Mouse (Mus musculus) left cerebral cortex, postnatal 25 days (tissue): ENCODE measurements around the gene Limk1. TPM values are rescaled to one million over a fixed set of nuclear protein-coding genes. Genes with fewer than 3 reads are reported as not detected.

ENCODE experiments used
- DNase-seq, 2 experiments: peaks; one replicate each; pipeline ENCODE4 v3.0.0; 2022; ENCODE audit warnings: low spot score in 2 of 2, mixed read lengths in 1 of 2
- intact Hi-C: fragments of 180-260 bp; cut with DNase I; formaldehyde crosslinking; loops from one replicate; pipeline ENCODE4 v1.15.1; 2025
- total RNA-seq, 2 experiments: library from RNA; stranded (reverse); gene quantifications; 2 replicates each; pipeline ENCODE4 v1.2.3; 2021

Limk1 gene
- total RNA-seq = 10 to 100 TPM; 58.7 to 60.1 TPM

GRCm38 (mm10) chr5:134688086-134688717 lies at the start of gene Limk1:
Gene Limk1 (minus strand): TSS chr5:134688598.
- intact Hi-C loops = loop anchor here (1.0 kb wide), 1 partner anchor 50 kb away; no protein-coding TSS in a partner anchor
- no peak for DNase-seq

- intact Hi-C loops = no loop called here
- no peak for DNase-seq
These were observed 46.5 kb upstream of the Limk1 start for GRCm38 (mm10) chr5:134734920-134735319.

GRCm38 (mm10) chr5:134734072-134734471 lies 45.7 kb upstream of the Limk1 start:
- DNase-seq = peak in 1 of 2 experiments; percentile 23

GRCm38 (mm10) chr5:134733241-134733640 lies 44.8 kb upstream of the Limk1 start:
- intact Hi-C loops = no loop called here

More at GRCm38 (mm10) chr5:134734072-134734471, 45.7 kb upstream of the Limk1 start:
- intact Hi-C loops = no loop called here

GRCm38 (mm10) chr5:134729124-134729523 lies 40.7 kb upstream of the Limk1 start:
- no peak for DNase-seq
- intact Hi-C loops = no loop called here

More at GRCm38 (mm10) chr5:134733241-134733640, 44.8 kb upstream of the Limk1 start:
- no peak for DNase-seq

GRCm38 (mm10) chr5:134728535-134728934 lies 40.1 kb upstream of the Limk1 start:
- no peak for DNase-seq

GRCm38 (mm10) chr5:134727001-134727639 lies 38.7 kb upstream of the Limk1 start:
- intact Hi-C loops = no loop called here
- DNase-seq = no peak

More at GRCm38 (mm10) chr5:134728535-134728934, 40.1 kb upstream of the Limk1 start:
- intact Hi-C loops = no loop called here

- intact Hi-C loops = no loop called here
- no peak for DNase-seq
These were observed 36.9 kb upstream of the Limk1 start for GRCm38 (mm10) chr5:134725299-134725698.

- no peak for DNase-seq
- intact Hi-C loops = no loop called here
These were observed 31.7 kb upstream of the Limk1 start for GRCm38 (mm10) chr5:134720058-134720457.

- DNase-seq = no peak
- intact Hi-C loops = no loop called here
These were observed 22.7 kb upstream of the Limk1 start for GRCm38 (mm10) chr5:134711076-134711475.

- no peak for DNase-seq
- intact Hi-C loops = loop anchor here (10.0 kb wide), 1 partner anchor 334 kb away; no protein-coding TSS in a partner anchor
These were observed 20.9 kb upstream of the Limk1 start for GRCm38 (mm10) chr5:134709275-134709674.

- intact Hi-C loops = loop anchor here (2.0 to 10.0 kb wide), 4 partner anchors 29 to 329 kb away; no protein-coding TSS in a partner anchor
- DNase-seq = peak; percentile 55 to 78
These were observed 15.8 kb upstream of the Limk1 start for GRCm38 (mm10) chr5:134704157-134704556.

- DNase-seq = no peak
- intact Hi-C loops = no loop called here
These were observed 7.1 kb upstream of the Limk1 start for GRCm38 (mm10) chr5:134695539-134695938.

- intact Hi-C loops = no loop called here
These were observed 6.7 kb upstream of the Limk1 start for GRCm38 (mm10) chr5:134695082-134695481.

GRCm38 (mm10) chr5:134692704-134693103 lies 4.3 kb upstream of the Limk1 start:
- peak in 1 of 2 experiments; percentile 69 for DNase-seq
- intact Hi-C loops = no loop called here

More at GRCm38 (mm10) chr5:134695082-134695481, 6.7 kb upstream of the Limk1 start:
- DNase-seq = no peak

- intact Hi-C loops = loop anchor here (1.0 kb wide), 1 partner anchor 50 kb away; no protein-coding TSS in a partner anchor
- DNase-seq = peak; percentile 98 to 99
These were observed 403 bp upstream of the Limk1 start for GRCm38 (mm10) chr5:134688718-134689284.

GRCm38 (mm10) chr5:134687187-134687586 lies 1.2 kb downstream of the Limk1 start:
- DNase-seq = no peak
- intact Hi-C loops = no loop called here

GRCm38 (mm10) chr5:134686541-134686940 lies 1.9 kb downstream of the Limk1 start:
- intact Hi-C loops = no loop called here
- no peak for DNase-seq

GRCm38 (mm10) chr5:134684398-134684797 lies 4.0 kb downstream of the Limk1 start:
- no peak for DNase-seq
- intact Hi-C loops = no loop called here

GRCm38 (mm10) chr5:134683813-134684212 lies 4.6 kb downstream of the Limk1 start:
- intact Hi-C loops = no loop called here
- no peak for DNase-seq
